Mouse (Mus musculus): ENCODE data around the gene Wdr17.

GRCm38 (mm10) chr8:54827974-54828373 lies 59.0 kb downstream of the Wdr17 start:
- no peak for TF ChIP-seq POLR2A (IDR thresholded peaks at IDR 0.05; ENCODE audit: control insufficient read depth in 1 of 2, insufficient read depth in 1 of 2, low read depth in 1 of 2, low read length in 2 of 2, poor library complexity in 1 of 2)
- no peak for TF ChIP-seq CTCF (IDR thresholded peaks at IDR 0.05 in 2 of 3, conservative IDR thresholded peaks at IDR 0.05 in 1 of 3; ENCODE audit: control insufficient read depth in 1 of 3, insufficient read depth in 1 of 3, low read depth in 2 of 3, low read length in 3 of 3, poor library complexity in 1 of 3, severe bottlenecking in 1 of 3)
- no peak for TF ChIP-seq GABPA (IDR thresholded peaks at IDR 0.05; ENCODE audit: low read depth, low read length)
- TF ChIP-seq NELFE (IDR thresholded peaks at IDR 0.05; ENCODE audit: low read depth, low read length) = no peak
- no peak for TF ChIP-seq E2F4 (IDR thresholded peaks at IDR 0.05; ENCODE audit: borderline replicate concordance, low read depth, low read length)
- no peak for TF ChIP-seq JUND (IDR thresholded peaks at IDR 0.05; ENCODE audit: low read depth, low read length)
- TF ChIP-seq TAL1 (IDR thresholded peaks at IDR 0.05; ENCODE audit: low read length) = no peak
- TF ChIP-seq MEF2A (IDR thresholded peaks at IDR 0.05; ENCODE audit: extremely low read depth, insufficient replicate concordance, low read depth, low read length, poor library complexity, severe bottlenecking) = no peak
